Mouse (Mus musculus) heart, postnatal 0 days (tissue): ENCODE measurements around the gene Siglec1.

Source experiments
- CTCF ChIP-seq: IDR thresholded peaks from 2 replicates; pipeline ENCODE4 v1.5.1; 2016; ENCODE audit warnings: antibody characterized with exemption, control low read depth, low read depth
- EP300 ChIP-seq: IDR thresholded peaks from 2 replicates; pipeline ENCODE4 v1.6.1; 2016; ENCODE audit warnings: antibody characterized with exemption, low read depth

- TF ChIP-seq CTCF (no peak), EP300 (no peak)
These were observed 42.1 kb upstream of the Siglec1 start for GRCm38 (mm10) chr2:131128636-131129157.
